Mouse (Mus musculus) liver, embryonic 11.5 days (tissue): ENCODE measurements around the gene Ceacam19. TPM values are rescaled to one million over a fixed set of nuclear protein-coding genes. Genes with fewer than 3 reads are reported as not detected.

ENCODE experiments used
- ATAC-seq: fragments of 200-750 bp; cut with Nextera tagmentation; replicated peaks from 2 replicates; pipeline ENCODE4 v1.8.0; 2017; ENCODE audit warnings: moderate number of reproducible peaks, mild to moderate bottlenecking, moderate TSS enrichment, moderate library complexity; ENCODE audit not compliant: low FRiP score
- DNase-seq: peaks from one replicate; pipeline ENCODE4 v3.0.0-alpha.2; 2017; ENCODE audit warnings: low spot score
- H3K27ac ChIP-seq: fragments of 300-500 bp; sonication (generic); 2 replicates; pipeline ENCODE4 v1.5.1; 2014; ENCODE audit warnings: mild to moderate bottlenecking, low read depth, low read length, control low read depth
- H3K27me3 ChIP-seq: fragments of 300-500 bp; sonication (generic); replicated peaks from 2 replicates; pipeline ENCODE4 v1.6.1; 2014; ENCODE audit warnings: low read length, mixed read lengths; ENCODE audit not compliant: control insufficient read depth, insufficient read depth
- H3K36me3 ChIP-seq: fragments of 300-500 bp; sonication (generic); 2 replicates; pipeline ENCODE4 v1.6.1; 2014; ENCODE audit warnings: mild to moderate bottlenecking, low read length, moderate library complexity, mixed read lengths; ENCODE audit not compliant: control insufficient read depth, insufficient read depth
- H3K4me1 ChIP-seq: fragments of 300-500 bp; sonication (generic); replicated peaks from 2 replicates; pipeline ENCODE4 v1.6.1; 2014; ENCODE audit warnings: low read length, mixed read lengths; ENCODE audit not compliant: control insufficient read depth, insufficient read depth
- H3K4me2 ChIP-seq: fragments of 300-500 bp; sonication (generic); 2 replicates; pipeline ENCODE4 v1.6.1; 2014; ENCODE audit warnings: mild to moderate bottlenecking, control low read depth, moderate library complexity
- H3K4me3 ChIP-seq: fragments of 300-500 bp; sonication (generic); 2 replicates; pipeline ENCODE4 v1.5.1; 2014; ENCODE audit warnings: low read depth, low read length, control low read depth
- H3K9ac ChIP-seq: fragments of 300-500 bp; sonication (generic); 2 replicates; pipeline ENCODE4 v1.6.1; 2014; ENCODE audit warnings: low read depth, low read length, control low read depth
- H3K9me3 ChIP-seq: fragments of 300-500 bp; sonication (generic); 2 replicates; pipeline ENCODE4 v1.6.1; 2016; ENCODE audit warnings: low read length, inconsistent platforms, mixed read lengths; ENCODE audit not compliant: control insufficient read depth
- whole genome bisulfite sequencing: fragments of 180-500 bp; shearing (Covaris S2); extraction: QIAGEN DNeasy Blood & Tissue Kit; methylation state at CpG from one replicate; pipeline ENCODE4 v1.1.7; 2014; 5-methylcytosine and 5-hydroxymethylcytosine counted together
- polyA plus RNA-seq: library from polyadenylated mRNA; unstranded; fragments of >200 nt; fragmentation: Nextera tagmentation; extraction: Ambion mirVana; gene quantifications from 2 replicates; pipeline ENCODE4 v1.2.1, GENCODE M21; 2014

Gene Ceacam19
- polyA plus RNA-seq, 1 experiment from 2014 or later = not detected

DNA sequence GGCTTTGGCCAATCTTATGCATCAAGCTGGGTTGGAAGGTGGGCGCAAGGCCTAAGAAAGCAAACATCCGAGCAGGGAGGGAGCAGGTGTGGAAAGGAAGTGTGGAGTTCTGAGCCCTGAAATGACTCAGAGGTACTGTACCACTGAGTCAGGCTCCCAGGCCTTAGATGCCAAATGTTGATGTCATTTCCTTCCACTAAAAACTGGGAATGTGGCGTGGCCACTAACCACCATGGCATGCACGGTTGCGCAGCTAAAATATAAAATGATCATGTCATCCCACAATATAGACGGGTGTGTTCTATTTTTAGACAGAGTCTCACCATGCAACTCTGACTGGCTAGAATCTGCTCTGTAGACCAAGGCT lies 23.5 kb upstream of the Ceacam19 start:
- Histone ChIP-seq H3K27ac (no peak overlapping the region), H3K9ac (no peak overlapping the region), H3K27me3 (no peaks in the 10 kb centered on the region), H3K4me2 (no peak overlapping the region), H3K4me1 (no peaks in the 10 kb centered on the region), H3K9me3 (no peaks in the 10 kb centered on the region), H3K36me3 (peaks cover 12% of the 10 kb centered on the region), H3K4me3 (no peak overlapping the region)
- 85% methylated on average over 6 of the region's 6 CpGs for WGBS
- ATAC-seq (no peak), DNase-seq (no peak)

DNA sequence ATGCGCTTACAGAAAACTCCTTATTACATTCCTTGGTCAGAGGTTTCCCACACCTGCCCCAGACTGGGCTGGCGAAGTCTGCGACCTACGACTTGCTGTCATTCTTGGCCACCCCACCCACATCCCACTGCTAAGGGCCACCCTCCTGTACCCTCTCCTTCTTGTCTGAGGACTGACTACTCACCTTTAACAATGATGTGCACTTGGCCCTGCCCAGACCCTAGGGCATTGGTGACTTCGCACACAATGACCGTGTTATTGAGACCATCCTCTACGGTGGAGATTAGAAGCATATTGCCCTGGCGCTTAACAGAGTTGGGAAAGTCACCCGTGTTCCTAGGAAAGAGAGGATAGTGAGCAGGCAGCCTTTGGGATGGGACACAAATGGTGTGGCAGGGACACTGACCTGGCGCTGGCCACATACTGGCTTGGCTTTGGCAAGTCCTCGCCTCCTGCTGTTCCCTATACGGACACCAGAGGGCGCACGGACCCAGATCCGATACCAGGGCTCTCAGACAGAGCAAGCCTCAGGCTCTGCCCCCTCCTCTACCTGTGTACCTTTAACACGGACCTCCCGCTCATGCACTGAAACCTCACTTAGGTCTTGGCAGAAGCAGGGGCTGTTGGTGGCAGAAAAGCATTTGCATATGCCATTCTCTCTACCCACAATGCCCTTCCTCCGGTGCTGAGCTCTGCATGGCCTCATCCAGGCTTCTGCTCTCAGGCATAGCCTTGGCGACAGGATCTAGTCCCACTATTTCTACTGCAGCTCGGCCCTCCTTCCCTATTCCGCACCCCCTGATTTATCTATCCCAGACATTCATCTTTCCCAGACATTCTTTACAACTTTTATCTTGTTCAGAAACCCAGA lies 22.9 kb upstream of the Ceacam19 start:
- WGBS = 52% methylated on average over 21 of the region's 21 CpGs
- Histone ChIP-seq H3K4me1 (no peaks in the 10 kb centered on the region), H3K4me2 (no peak overlapping the region), H3K36me3 (peaks cover 14% of the 10 kb centered on the region), H3K27me3 (no peaks in the 10 kb centered on the region), H3K9me3 (no peaks in the 10 kb centered on the region), H3K9ac (no peak overlapping the region), H3K27ac (no peak overlapping the region), H3K4me3 (no peak overlapping the region)
- ATAC-seq (peak; percentile 65), DNase-seq (peak; percentile 72)

DNA sequence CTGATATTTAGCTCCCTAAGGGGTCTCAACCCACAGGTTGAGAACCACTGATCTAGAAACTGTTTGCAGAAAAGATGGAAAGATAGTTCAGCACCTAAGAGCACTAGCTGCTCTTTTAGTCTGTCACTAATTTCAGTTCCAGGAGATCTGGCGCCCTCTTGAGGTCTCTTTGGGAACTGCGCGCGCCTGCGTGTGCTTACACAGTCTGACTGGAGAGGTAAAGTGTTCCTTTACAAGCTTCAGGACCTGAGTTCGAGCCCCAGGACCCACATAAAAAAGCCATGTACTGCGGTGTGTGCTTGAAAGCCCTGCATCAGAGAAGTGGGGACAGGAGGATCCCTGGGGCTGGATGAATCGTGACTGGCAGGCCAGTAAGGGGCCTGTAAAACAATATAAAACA lies 2.1 kb upstream of the Ceacam19 start:
- 40% methylated on average over 8 of the region's 8 CpGs for WGBS
- Histone ChIP-seq H3K9me3 (no peaks in the 10 kb centered on the region), H3K4me3 (no peak overlapping the region), H3K36me3 (no peaks in the 10 kb centered on the region), H3K27ac (no peak overlapping the region), H3K27me3 (no peaks in the 10 kb centered on the region), H3K4me2 (no peak overlapping the region), H3K4me1 (no peaks in the 10 kb centered on the region), H3K9ac (no peak overlapping the region)
- DNase-seq (peak; percentile 59), ATAC-seq (no peak)

DNA sequence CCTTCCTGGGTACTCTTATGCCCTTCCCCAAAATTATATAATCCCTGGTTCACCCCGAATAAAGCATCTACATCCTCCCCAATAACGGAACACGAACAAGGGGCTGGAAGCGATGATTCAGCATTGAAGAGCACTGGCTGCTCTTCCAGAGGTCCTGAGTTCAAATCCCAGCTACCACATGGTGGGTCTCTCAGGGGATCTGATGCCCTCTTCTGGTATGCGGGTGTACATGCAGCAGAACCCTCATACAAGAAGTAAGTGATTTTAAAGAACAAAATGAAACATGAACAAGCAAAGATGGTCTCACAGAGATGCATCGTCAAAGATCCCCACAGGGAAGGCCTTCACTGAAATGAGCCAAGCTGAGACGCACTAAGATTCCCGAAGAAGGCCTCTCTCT lies 7.0 kb downstream of the Ceacam19 start:
- no peak overlapping the region for H3K9ac ChIP-seq
- H3K4me2 ChIP-seq = no peak overlapping the region
- no peak overlapping the region for H3K4me3 ChIP-seq
- no peaks in the 10 kb centered on the region for H3K27me3 ChIP-seq
- no peaks in the 10 kb centered on the region for H3K4me1 ChIP-seq
- H3K27ac ChIP-seq = no peak overlapping the region
- no peaks in the 10 kb centered on the region for H3K36me3 ChIP-seq
- ATAC-seq (no peak), DNase-seq (no peak)
- H3K9me3 ChIP-seq = no peaks in the 10 kb centered on the region
- 73% methylated on average over 8 of the region's 8 CpGs for WGBS

DNA sequence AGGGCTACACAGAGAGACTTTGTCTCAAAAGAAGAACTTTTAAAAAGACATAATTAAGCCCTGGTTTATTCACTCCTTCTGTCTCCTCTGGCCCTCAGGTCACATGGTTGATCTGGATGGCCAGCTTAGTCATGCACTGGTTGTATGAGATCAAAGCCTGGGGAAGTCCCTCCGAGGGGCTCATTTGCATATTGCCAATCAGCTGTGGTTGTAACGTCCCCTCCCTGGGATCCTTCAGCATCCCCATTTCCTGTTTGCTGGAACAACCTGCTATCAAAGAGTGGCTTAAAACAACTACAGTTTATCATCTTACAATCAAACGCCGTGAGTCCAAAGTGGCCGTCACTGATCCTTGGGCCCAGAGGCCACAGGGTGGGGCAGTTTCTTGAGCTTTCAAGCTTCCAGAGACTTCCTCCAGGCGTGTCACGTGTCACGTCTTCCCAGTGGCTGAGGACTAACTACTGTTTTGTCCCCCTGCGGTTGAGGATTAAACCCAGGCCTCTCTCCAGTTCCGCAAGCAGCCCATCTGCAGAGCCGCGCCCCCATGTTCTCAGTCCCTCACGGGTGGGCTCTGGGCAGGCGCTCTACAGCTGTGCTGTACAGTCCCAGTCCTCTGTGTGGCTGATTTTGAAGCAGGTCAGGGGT lies 10.9 kb downstream of the Ceacam19 start:
- Histone ChIP-seq H3K27ac (no peak overlapping the region), H3K4me1 (no peaks in the 10 kb centered on the region), H3K9me3 (0 out of 2 replicates have a peak, but pooled peaks cover 2% of the 10 kb centered on the region), H3K4me2 (peak overlapping the region; percentile 7), H3K27me3 (no peaks in the 10 kb centered on the region), H3K36me3 (no peaks in the 10 kb centered on the region), H3K9ac (no peak overlapping the region), H3K4me3 (no peak overlapping the region)
- ATAC-seq (peak; percentile 50), DNase-seq (no peak)
- WGBS = 32% methylated on average over 14 of the region's 14 CpGs

DNA sequence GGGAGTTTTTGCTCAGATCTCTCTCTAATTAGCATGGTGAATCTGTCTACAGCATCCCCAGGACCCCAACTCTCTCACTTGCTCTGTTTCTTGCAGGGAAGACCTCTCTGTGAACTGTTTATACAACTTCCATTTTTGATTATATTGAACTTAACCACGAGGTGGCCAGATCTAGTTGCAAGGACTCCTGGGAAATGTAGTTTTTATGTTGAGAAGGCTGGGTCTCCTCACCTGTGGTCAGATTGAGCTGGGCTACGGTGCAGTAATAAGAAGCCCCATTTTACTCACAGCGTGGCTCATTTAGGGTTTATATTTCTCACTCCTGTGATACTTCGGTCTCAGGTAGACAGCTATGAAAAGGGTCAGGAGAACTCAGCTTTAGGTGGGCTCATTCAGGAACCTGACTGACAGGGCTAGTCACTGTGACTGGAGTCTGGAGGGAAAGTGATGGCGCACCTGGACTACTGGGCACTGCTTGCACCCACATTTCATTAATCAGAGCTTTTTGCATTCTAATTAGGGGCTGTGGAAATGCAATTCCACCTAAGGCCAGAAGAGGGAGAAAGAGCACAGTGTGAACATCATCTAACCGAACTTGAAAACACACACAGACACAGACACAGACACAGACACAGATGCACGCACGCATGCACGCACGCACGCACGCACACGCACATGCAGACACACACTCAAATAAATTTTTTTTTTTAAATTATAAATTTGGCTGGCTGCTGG lies 11.7 kb downstream of the Ceacam19 start:
- ATAC-seq (peak; percentile 57), DNase-seq (no peak)
- no peak overlapping the region for H3K9ac ChIP-seq

DNA sequence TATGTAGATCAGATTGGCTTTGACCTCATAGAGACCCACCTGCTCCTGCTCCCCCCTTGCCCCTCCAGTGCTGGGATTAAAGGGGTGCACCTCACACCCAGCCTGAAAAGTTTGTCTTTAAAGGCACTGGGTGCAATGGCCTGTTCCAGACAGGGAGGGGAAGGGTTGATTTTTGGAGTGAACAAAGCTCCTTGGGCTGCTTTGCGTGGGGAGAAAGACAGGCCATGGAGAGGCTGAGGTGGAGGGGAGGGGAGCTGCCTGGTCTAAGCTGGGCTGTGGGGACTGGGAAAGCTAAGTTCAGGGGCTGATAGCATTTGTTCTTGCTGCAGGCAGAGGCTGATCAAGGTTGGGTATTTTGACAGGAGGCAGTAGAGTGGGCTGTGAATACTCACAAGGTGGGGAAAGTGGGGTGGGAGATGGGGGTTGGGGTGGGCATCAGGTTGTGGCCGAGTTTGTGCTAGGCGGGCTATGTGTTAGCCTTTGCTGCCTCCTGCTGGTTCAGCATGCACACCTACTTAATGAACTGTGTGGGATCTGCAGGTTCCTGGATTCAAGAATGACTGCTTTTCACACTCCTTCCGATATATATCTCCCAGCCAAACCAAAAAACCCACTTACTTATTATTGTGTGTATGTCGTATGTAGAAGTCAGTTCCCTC lies 15.7 kb downstream of the Ceacam19 start:
- no peaks in the 10 kb centered on the region for H3K36me3 ChIP-seq
- no peak overlapping the region for H3K4me3 ChIP-seq
- DNase-seq (no peak), ATAC-seq (no peak)
- H3K27ac ChIP-seq = no peak overlapping the region
- no peaks in the 10 kb centered on the region for H3K27me3 ChIP-seq
- H3K9ac ChIP-seq = no peak overlapping the region
- 0 out of 2 replicates have a peak, but pooled peaks cover 2% of the 10 kb centered on the region for H3K9me3 ChIP-seq
- H3K4me1 ChIP-seq = peaks cover 5% of the 10 kb centered on the region; the same call in 1 of the 2 replicates
- WGBS = 24% methylated on average over 5 of the region's 5 CpGs
- no peak overlapping the region for H3K4me2 ChIP-seq

More for the DNA sequence above, 11.7 kb downstream of the Ceacam19 start:
- no peak overlapping the region for H3K4me3 ChIP-seq
- 0 out of 2 replicates have a peak, but pooled peaks cover 2% of the 10 kb centered on the region for H3K9me3 ChIP-seq
- H3K27me3 ChIP-seq = no peaks in the 10 kb centered on the region
- 31% methylated on average over 13 of the region's 13 CpGs for WGBS
- H3K4me2 ChIP-seq = peak overlapping the region; percentile 7; the same call in 1 of the 2 replicates
- peaks cover 2% of the 10 kb centered on the region; the same call in 1 of the 2 replicates for H3K4me1 ChIP-seq
- no peak overlapping the region for H3K27ac ChIP-seq
- H3K36me3 ChIP-seq = no peaks in the 10 kb centered on the region

DNA sequence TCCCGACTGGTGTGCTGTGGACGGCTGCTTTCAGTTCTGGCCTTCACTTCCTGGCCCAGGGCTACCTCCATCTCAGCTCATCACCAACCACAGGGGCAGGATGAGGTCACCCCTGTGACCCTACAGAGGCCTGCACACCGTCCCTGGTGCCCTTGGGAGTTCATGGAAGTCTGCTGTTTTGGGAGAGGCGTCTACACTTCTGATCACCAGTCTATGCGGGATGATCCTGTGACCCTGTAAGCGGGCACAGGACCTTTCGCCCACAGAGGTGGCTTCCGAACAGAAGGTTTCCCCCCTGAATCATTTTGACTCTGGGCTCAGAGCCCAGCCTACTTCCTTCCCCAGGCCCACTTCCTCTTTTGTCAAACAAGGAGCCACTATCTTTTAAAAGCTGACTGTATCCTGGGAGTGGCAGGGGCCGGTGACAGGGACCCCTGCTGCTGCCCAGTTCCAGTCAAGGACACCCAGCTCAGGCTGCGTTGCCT lies 16.6 kb downstream of the Ceacam19 start:
- Histone ChIP-seq H3K4me3 (no peak overlapping the region), H3K27me3 (no peaks in the 10 kb centered on the region), H3K4me1 (peaks cover 5% of the 10 kb centered on the region; the same call in 1 of the 2 replicates), H3K27ac (no peak overlapping the region; the same call in 1 of the 2 replicates), H3K9ac (no peak overlapping the region), H3K9me3 (0 out of 2 replicates have a peak, but pooled peaks cover 2% of the 10 kb centered on the region), H3K36me3 (no peaks in the 10 kb centered on the region), H3K4me2 (peak overlapping the region; percentile 3)
- no peak for DNase-seq
- 31% methylated on average over 10 of the region's 10 CpGs for WGBS
- peak; percentile 35; the same call in 1 of the 2 replicates for ATAC-seq
